Mouse (Mus musculus): ENCODE results near the gene Sorcs1.

GRCm38 (mm10) chr19:50410561-50410960 lies 267.9 kb downstream of the Sorcs1 start:
- TF ChIP-seq CTCF (IDR thresholded peaks at IDR 0.05) = no peak
- TF ChIP-seq POLR2A (IDR thresholded peaks at IDR 0.05; ENCODE audit: insufficient read depth, low read depth, low read length) = no peak
- no peak for TF ChIP-seq EP300 (IDR thresholded peaks at IDR 0.05; ENCODE audit: insufficient read depth, low read depth, low read length)
